Mouse (Mus musculus) CH12F3 (cell line): Measurements from ENCODE around the gene Tacr2.

Experiments used
- in situ Hi-C: fragments of 300-500 bp; cut with MboI; formaldehyde crosslinking; loops from 2 replicates; pipeline ENCODE4 v1.14.3; 2020; ENCODE audit warnings: low sequenced_read_pairs

Gene Tacr2

GRCm38 (mm10) chr10:62238688-62239087 lies 13.6 kb upstream of the Tacr2 start:
- in situ Hi-C loops = no loop called here

- in situ Hi-C loops = no loop called here
These were observed 13.0 kb upstream of the Tacr2 start for GRCm38 (mm10) chr10:62239270-62239669.

GRCm38 (mm10) chr10:62242358-62242757 lies 9.9 kb upstream of the Tacr2 start:
- in situ Hi-C loops = no loop called here

- in situ Hi-C loops = no loop called here
These were observed 9.3 kb upstream of the Tacr2 start for GRCm38 (mm10) chr10:62242896-62243295.

- in situ Hi-C loops = no loop called here
These were observed 8.2 kb upstream of the Tacr2 start for GRCm38 (mm10) chr10:62244067-62244466.

GRCm38 (mm10) chr10:62247156-62247555 lies 5.1 kb upstream of the Tacr2 start:
- in situ Hi-C loops = no loop called here

- in situ Hi-C loops = no loop called here
These were observed 4.4 kb upstream of the Tacr2 start for GRCm38 (mm10) chr10:62247815-62248214.

- in situ Hi-C loops = loop anchor here (10.0 kb wide), 1 partner anchor 48 kb away; no protein-coding TSS in a partner anchor
These were observed 428 bp downstream of the Tacr2 start for GRCm38 (mm10) chr10:62252496-62253235.

GRCm38 (mm10) chr10:62258298-62258697 lies 6.1 kb downstream of the Tacr2 start:
- in situ Hi-C loops = loop anchor here (10.0 kb wide), 1 partner anchor 53 kb away; no protein-coding TSS in a partner anchor

- in situ Hi-C loops = no loop called here
These were observed 9.1 kb downstream of the Tacr2 start for GRCm38 (mm10) chr10:62261115-62261886.

GRCm38 (mm10) chr10:62264299-62264698 lies 12.1 kb downstream of the Tacr2 start:
- in situ Hi-C loops = no loop called here

- in situ Hi-C loops = no loop called here
These were observed 17.0 kb downstream of the Tacr2 start for GRCm38 (mm10) chr10:62269278-62269677.

GRCm38 (mm10) chr10:62275235-62275634 lies 23.0 kb downstream of the Tacr2 start:
- in situ Hi-C loops = no loop called here

- in situ Hi-C loops = no loop called here
These were observed 25.5 kb downstream of the Tacr2 start for GRCm38 (mm10) chr10:62277499-62278293.

- in situ Hi-C loops = no loop called here
These were observed 26.8 kb downstream of the Tacr2 start for GRCm38 (mm10) chr10:62279066-62279465.

GRCm38 (mm10) chr10:62279671-62280070 lies 27.4 kb downstream of the Tacr2 start:
- in situ Hi-C loops = no loop called here

- in situ Hi-C loops = no loop called here
These were observed 30.5 kb downstream of the Tacr2 start for GRCm38 (mm10) chr10:62282782-62283181.

GRCm38 (mm10) chr10:62283206-62283792 lies 31.1 kb downstream of the Tacr2 start:
- in situ Hi-C loops = no loop called here

GRCm38 (mm10) chr10:62287460-62288124 lies 35.4 kb downstream of the Tacr2 start:
- in situ Hi-C loops = no loop called here

- in situ Hi-C loops = no loop called here
These were observed 41.9 kb downstream of the Tacr2 start for GRCm38 (mm10) chr10:62294112-62294511.
